Mouse (Mus musculus): ENCODE results near the gene Lgi1. TPM values are rescaled to one million over a fixed set of nuclear protein-coding genes. Genes with fewer than 3 reads are reported as not detected.
A peak's percentile ranks its signal among the peaks of the same experiment; 100 is the strongest.

Gene Lgi1
- total RNA-seq (2021): 1 to 10 TPM; 2.0 to 2.6 TPM
- long read RNA-seq, experiment 1, full-length matches to known transcripts: 3 of 3 reads
- long read RNA-seq, experiment 1, partial matches to known transcripts: 0 of 3 reads
- long read RNA-seq, experiment 1, other reads (novel, unspliced or antisense): 0 of 3 reads
- long read RNA-seq, experiment 2, full-length matches to known transcripts: 2 of 2 reads
- long read RNA-seq, experiment 2, partial matches to known transcripts: 0 of 2 reads
- long read RNA-seq, experiment 2, other reads (novel, unspliced or antisense): 0 of 2 reads

DNA sequence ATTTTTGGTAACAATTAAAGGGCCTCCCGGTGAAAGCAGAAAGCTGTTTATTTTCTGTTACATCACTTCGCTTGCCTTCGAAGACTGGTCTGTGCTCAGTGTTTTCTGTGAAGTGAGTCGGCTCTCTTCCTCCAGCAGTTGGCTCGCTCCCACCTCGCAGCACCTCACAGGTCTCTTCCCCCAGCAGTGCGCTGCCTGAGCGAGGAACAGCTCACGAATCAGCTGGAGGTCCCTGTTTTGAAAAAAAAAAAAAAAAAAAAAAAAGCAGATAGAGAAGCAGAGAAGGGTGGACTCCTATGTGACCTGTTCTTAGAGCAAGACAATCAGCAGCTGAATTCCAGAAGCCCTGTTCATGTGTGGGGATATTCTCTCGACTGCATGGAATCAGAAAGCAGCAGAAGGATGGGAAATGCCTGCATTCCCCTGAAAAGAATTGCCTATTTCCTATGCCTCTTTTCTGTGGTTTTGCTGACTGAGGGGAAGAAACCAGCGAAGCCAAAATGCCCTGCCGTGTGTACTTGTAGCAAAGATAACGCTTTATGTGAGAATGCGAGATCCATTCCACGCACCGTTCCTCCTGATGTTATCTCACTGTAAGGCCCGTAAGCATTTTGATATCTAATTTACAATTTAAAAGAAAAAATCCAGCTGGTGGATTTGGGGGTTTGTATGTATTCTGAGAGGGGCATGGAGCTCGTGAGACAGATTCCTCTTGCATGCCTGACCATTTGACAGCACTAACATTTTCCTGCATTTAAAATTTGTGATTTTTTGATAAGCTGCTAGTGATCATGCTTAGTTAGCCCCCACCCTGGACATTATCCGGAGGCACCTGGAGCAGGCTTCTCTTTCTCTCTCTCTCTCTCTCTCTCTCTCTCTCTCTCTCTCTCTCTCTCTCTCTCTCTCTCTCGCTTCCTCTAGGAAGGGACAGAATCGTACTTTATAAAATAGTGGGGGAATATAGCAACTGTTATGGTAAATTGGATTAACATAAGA is at the start of gene Lgi1:
Gene Lgi1 (plus strand): TSS at position 32 of the 996 bp plus-strand sequence.
- no peak for DNase-seq
- intact Hi-C loops (cut with DNase I; ENCODE audit: low total_unique reads): no loop called here

DNA sequence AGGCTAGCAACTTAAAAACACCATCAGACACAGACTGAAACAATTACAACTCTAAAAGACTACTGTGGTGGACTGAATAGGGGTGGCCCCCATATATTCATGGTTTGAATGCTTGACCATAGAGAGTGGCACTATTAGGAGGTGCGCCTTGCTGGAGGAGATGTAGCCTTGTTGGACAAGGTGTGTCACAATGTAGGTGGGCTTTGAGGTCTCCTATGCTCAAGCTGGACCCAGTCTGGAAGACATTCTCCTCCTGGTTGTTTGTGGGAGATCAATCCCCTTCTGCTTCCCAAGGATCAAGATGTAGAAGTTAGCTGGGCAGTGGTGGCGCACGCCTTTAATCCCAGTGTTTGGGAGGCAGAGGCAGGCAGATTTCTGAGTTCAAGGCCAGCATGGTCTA is 46.6 kb upstream of the Lgi1 start:
- intact Hi-C loops (cut with DNase I; ENCODE audit: low total_unique reads): no loop called here
- no peak for DNase-seq

DNA sequence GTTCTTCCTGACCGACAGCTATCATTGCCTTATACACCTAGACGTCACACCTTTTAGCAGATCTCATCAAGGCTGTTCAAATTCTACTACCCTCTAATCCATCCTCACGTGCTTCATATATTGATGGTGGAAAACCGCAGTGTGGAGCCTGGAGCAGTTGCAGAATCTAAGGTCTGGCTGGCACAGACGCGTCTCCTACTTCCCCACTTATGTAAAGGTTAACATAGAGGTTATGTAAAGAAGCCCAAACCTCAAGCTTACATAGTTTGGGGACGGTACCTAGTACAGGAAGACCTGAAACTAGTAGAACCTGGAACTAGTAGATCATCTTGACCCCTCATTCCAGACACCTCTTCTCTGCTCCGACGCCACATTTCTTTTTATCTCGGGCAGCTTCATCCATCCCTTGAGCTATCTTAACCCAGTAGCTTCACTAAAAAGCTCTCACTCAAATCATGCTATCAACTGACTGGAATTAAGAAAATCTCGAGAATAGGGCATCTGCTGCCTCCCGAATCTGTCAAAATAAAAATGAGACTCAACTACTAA is 40.9 kb upstream of the Lgi1 start:
- DNase-seq: no peak
- intact Hi-C loops (cut with DNase I; ENCODE audit: low total_unique reads): no loop called here

DNA sequence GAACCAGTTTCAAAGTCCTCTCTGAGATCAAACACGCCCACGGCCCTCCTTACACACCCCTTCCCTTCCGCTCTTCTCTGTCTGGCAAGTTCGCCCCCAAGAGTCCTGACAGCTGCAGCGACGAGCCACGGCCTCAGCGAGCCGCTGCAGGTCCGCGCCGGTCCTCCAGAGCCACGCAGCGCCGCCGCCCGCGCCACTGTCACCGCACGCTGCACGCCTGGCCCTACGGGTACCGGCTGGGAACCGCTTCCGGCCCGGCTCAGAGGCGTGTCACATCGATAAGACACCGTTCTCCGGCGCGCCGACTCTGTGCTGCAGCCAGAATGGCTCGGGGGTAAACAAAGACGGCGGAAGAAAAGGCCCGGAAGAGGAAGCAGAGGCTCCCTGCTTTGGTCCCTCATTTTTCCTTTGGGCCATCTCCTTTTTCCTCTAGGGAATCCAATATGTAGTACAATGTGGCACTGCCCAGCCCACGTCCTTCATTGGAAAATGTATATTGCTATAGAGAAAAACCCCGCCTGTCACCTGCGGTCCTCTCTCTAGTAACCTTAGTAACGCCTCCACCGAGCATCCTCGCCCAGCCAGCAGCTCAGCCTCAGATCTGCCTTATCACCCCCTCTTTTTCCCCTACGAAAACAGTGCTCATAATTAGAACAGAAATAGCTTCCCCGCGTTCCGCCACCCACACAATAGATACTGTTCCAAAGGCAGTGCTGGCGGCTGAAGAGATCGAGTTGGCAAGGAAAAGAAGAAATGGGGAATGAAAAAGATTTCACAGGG is 40.2 kb upstream of the Lgi1 start, which contains the start of gene Fra10ac1:
Gene Fra10ac1 (minus strand): TSS at position 252 of the 780 bp plus-strand sequence.
- intact Hi-C loops (cut with DNase I; ENCODE audit: low total_unique reads): no loop called here
- DNase-seq: peak; percentile 92

DNA sequence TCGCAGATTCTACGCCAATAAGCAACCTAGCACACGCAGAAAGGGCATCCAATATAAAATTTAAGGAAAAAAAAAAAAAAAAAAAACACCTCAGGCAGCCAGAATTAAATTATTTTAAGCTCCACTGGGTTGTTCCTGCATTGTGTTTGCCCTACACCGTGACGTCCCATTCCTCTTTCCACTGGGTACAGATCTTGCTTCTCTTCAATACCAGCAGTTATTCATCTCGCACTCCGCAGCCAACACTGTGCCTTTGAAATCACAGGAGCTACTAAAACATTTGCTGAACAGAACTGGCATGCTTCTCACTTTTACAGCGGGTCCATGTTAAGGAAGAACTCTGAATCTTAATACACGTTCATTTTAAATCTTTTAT is 39.7 kb upstream of the Lgi1 start:
- intact Hi-C loops (cut with DNase I; ENCODE audit: low total_unique reads): no loop called here
- no peak for DNase-seq

DNA sequence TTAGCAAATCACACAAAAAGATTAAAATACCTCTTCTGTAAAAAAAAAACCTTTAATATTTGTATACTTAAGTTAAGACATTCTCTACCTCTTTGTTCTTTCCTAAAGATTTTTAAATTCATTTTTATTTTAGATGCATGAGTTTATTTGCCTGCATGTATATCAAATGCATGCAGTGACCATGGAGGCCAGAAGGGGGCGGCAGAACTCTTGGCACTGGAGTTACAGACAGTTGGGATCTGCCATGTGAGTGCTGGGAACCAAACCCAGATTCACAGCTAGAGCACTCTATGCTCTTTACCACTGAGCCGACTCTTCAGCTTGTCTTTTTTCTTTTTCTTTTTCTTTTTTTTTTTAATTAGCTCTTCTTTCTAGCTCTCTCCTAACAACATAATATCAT is 35.6 kb upstream of the Lgi1 start:
- intact Hi-C loops (cut with DNase I; ENCODE audit: low total_unique reads): no loop called here

DNA sequence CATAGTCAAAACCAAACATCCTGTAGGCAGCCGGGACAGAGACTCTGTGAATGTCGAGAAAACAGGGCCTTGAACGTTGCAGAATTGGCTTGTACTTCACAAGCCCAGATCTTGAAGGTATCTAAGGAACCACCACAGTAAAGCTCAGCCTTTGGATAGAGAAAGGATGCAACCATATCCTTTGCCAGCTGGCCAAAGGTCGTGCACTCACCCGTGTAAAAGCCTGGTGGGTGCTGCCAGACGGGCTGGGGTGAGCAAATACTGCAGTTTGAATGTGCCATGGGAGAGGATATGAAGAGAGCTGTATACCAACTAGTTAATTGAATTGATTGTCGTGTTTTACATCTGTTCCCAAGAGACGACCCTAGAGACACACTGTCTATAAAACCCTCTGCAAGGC is 32.2 kb upstream of the Lgi1 start:
- no peak for DNase-seq
- intact Hi-C loops (cut with DNase I; ENCODE audit: low total_unique reads): no loop called here

More for the DNA sequence above, 35.6 kb upstream of the Lgi1 start:
- DNase-seq: no peak

DNA sequence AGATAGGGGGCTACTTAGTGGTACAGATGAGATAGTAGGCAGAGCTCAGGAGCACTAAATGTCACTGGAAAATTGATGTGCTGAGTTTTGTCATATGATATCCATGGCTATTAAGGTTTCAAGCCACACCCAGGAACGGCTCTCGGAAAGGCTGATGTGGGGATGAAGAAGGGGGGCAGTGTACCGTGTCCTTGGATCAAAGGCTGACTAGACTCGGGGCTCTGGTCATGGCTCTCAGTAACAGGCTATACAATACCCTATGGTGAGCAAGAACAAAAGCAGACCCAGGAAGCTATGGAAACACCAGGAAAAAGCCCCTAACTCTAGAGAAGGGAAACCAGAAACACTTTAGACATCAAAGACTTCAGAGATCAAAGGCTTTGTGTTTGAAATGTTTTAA is 31.8 kb upstream of the Lgi1 start:
- intact Hi-C loops (cut with DNase I; ENCODE audit: low total_unique reads): no loop called here
- DNase-seq: no peak

DNA sequence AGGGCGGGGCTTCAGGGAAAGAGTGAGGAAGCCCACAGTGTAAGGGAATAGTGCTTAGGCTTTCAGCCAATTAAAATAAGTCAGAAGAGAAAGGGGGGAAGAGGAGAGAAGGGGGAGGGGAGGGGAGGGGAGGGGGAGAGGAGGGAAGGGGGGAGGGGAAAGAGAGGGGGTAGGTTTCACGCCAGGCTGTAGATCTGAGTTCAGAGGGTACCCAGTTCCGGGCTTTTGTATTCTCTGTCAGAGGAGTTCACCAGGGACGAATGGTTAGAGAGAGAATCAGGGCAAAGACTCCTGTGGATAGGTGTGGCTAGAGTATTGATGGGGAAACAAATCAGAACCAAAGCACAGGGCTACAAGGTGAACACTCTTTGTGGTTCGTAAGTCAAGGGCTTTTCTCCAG is 27.8 kb upstream of the Lgi1 start:
- DNase-seq: no peak
- intact Hi-C loops (cut with DNase I; ENCODE audit: low total_unique reads): no loop called here

DNA sequence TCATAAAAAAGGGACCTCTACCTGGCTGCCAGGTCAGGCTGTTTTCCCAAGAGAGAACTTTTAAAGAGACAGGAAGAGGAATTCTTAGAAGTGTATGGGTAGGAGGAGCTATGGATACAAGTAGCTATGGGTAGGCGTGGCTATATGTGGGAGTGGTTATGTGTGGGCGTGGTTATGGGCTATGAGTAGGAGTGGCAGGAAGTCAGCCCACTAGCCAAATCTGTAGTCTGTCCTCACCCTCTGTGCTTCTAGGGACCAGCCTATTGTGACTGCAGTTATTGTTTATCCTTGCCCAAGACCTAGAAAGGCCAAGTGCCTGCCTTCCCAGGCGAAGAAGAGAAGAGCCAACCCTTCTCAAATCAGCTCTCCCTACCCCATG is 26.5 kb upstream of the Lgi1 start:
- intact Hi-C loops (cut with DNase I; ENCODE audit: low total_unique reads): no loop called here
- DNase-seq: no peak

DNA sequence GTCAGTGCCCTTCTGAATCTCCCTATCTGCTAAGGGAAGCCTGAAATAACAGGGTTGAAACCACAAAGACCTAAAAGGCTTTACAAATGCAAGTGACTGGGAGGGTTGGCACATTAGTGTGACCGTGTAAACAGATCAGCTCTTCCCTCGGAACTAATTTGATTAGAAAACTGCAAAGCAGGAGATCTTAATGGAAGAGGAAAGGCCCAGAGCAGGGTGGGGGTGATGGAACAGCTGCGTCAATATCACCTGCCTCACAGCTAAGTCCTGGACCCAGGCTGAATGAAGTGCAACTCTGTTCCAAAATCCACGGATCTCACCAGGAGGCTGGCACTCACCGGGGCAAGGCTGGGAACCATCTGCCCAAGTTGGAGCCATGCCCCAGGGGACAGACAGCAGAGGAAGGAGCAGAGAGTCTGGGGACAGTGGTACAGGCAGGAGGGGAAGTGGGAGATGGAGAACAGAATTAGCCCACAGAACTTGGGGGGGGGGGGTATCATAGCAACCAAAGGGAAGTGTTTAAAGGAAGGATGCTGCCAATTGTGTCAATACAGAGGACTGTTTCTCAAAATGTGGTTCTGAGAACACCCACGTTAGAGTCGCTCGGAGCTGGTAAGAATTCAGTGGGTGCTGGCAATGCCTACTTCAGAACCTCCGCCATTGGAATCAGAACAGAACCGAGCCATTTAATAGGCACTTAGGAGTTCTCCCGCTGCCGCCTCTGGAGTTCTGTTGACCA is 26.0 kb upstream of the Lgi1 start:
- DNase-seq: no peak
- intact Hi-C loops (cut with DNase I; ENCODE audit: low total_unique reads): no loop called here

DNA sequence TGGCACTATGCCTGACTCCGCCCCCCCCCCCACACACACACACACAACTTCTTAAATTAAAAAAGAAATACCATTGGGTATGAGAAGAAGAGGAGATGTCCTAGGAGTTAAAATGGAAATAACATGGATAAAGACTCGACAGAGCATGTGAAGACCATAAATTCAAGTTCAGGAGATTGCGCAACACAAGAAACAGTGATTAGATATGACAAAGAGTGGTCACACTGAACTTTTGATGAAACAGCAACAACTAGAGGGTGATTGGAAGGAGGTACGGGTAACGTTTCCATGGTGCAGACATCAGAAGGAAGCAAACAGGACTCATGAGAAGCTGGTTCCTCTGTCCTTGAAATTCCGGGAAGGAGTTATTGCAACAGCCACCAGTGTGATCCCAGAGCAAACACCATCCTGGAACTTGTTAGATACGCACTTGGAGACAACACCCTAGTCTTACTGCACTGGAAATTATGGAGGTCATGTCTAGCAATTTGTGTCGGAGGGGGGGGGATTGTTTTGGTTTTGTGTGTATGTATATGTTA is 22.0 kb upstream of the Lgi1 start:
- intact Hi-C loops (cut with DNase I; ENCODE audit: low total_unique reads): no loop called here
- no peak for DNase-seq

DNA sequence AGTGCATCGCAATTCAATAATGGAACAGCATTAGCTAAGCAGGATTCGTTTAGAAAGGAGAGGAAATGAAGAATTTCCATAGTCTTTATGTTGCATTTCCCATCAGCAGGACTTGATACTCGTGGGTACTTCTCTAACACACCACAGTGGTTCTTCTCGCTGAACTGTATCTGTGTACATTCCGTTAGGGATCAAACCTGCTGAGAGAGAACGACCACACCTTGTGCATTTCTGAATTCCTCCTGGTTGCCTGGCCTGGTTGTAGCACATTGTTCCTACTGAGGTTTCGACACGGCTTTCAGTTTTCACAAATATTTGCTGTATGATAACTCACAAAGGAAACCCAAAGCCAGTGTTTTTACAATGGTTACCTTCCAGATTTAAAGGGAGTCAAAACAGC is 19.6 kb upstream of the Lgi1 start:
- intact Hi-C loops (cut with DNase I; ENCODE audit: low total_unique reads): no loop called here
- no peak for DNase-seq

DNA sequence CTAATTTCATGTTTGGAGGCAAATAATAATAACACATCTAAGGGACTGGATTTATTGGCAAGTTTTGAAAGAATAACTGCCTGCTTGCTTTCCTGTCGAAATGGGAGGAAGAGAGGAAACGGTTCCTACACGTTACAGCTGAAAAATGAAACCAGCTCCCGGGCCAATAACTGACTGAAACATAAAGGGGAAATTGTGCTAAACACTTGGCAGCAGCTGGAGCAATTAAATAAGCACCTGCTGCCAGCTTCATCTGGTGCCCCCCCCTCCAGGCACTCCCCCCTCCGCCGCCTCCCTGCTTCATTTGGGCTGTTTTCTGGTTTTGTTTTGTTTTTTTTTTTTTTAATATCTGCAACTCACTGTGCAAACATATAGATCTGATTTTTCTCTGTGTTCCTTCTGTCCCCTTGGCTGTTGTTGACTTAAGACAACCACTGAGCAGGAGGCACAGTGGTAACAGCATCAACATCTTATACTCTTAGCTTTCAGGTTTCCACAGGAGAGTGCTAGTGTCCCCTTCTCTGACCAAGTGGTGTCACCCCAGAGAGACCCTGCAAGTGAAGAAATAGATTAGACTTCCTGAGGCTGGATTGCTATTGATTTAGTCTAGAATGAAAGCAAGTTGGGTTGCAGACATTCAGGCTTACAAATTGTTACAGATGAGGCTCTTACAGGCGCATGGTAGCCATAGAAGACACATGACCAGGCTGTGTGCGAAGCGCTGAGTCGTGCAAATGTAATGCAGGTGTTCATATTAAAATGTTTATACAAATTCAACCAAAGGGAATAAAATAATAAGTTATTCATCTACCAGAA is 18.8 kb upstream of the Lgi1 start:
- intact Hi-C loops (cut with DNase I; ENCODE audit: low total_unique reads): no loop called here
- no peak for DNase-seq

DNA sequence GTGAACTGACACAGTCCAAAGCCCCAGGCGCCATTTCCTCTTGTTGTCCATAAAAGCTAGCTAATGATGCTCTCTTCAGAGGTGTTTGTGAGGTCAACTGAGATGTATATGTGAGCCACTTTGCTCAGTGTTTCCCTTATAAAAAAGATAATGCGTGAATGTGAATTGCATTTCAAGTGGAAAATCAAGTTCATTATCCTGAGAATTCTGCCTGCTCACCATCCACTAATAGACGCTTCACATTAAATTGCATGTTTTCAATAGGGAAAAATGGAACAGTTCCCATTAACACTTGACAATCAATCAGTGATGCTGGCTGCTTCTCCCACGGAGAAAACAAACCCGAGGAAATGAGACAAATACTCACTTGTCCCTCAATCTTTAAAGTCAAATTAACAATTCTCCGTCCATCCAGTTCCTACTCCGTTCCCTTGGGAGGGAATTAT is 18.1 kb upstream of the Lgi1 start:
- DNase-seq: no peak
- intact Hi-C loops (cut with DNase I; ENCODE audit: low total_unique reads): no loop called here

DNA sequence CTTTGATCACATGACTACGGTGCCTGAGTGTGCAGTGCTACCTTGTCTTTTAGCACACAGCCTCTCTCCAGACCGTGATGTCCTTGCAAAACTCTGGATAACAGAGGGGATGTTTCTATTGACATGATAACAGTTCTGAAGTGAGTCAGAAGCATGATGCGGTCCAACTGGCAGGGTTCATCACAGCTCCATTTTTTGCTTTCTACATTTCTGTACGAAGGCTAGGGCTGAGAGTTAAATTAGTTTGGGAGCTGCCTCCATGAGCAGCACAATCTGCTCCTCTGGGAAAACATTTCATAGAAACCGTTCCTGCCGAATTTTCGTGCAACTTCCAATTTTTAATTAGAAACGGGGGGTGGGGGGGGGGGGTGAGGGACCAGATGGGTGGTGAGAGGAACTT is 14.7 kb upstream of the Lgi1 start:
- no peak for DNase-seq
- intact Hi-C loops (cut with DNase I; ENCODE audit: low total_unique reads): loop anchor here (5.0 to 10.0 kb wide), 2 partner anchors 75 to 103 kb away; no protein-coding TSS in a partner anchor

DNA sequence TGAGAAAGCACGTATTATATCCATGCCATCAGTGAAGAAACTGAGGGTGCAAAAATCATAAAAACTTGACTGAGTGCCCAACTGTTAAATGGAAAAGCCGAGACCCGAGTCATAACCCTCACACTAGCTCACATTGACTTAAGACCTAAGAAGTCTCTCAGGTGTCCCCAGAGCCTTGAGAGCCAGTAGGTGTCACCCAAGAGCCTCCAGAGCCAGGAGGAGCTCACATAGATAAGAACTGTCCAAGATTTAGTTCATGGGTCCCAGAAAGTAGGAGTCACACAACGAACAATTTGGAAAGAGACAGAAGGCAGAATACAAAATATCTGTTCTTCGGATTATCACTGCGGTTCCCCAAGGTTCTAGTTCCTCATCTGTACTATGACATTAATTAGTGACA is 10.5 kb upstream of the Lgi1 start:
- intact Hi-C loops (cut with DNase I; ENCODE audit: low total_unique reads): loop anchor here (5.0 to 10.0 kb wide), 2 partner anchors 71 to 99 kb away; no protein-coding TSS in a partner anchor
- peak; percentile 26 for DNase-seq

DNA sequence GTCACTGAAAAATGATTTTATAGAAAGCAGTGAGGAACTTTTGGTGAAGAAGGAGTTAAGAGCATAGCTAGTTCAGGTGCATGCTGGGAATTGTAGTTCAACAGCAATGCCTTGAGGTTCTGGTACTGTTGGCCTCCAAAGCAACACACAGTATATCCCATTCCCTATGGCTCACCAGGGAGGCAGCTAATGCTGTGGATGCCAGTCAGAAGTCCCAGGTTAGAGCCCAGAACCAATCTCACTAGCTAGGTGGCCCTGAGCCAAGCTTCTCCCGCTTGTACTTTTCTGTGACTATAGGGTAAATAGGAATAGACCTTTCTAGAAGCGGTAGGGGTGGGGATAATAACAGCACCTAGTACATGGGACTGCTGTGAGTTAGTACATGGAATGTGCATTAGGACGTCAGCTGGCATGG is 5.7 kb upstream of the Lgi1 start:
- intact Hi-C loops (cut with DNase I; ENCODE audit: low total_unique reads): loop anchor here (10.0 kb wide), 1 partner anchor 66 kb away; no protein-coding TSS in a partner anchor
- DNase-seq: no peak

Data from gastrocnemius, postnatal 14 days (tissue).